Mouse (Mus musculus) cerebellum, adult 9-11 months (tissue): ENCODE measurements at regions not wholly inside any gene's neighbourhood (a gene's known extent, or its start where the extent isn't known, plus 50 kb on each side); places are given as distances from the start of the nearest gene placed in this dataset.

Experiments
- DNase-seq: peaks from one replicate; pipeline ENCODE4 v3.0.0; 2022

GRCm38 (mm10) chr3:131698070-131698750, 133.6 kb downstream of the Papss1 start:
- DNase-seq = no peak

DNA sequence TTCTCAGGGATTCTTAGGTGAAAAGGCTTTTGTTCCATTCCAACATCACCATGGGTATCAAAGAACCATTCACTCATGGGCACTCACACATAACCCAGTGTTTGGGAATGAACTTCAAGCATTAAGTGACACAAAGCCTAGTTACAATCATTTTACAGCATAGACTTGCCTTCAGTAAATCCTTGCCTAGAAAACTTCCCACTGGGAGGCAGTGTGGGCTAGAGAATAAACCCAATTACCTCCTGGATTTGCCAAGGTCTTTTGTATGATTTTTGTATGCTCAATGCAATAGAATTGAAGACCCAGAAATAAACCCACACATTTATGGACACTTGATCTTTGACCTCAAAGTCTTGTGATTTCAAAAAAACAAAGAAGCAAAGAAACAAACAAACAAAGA, 138.6 kb downstream of the Papss1 start:
- DNase-seq = no peak

DNA sequence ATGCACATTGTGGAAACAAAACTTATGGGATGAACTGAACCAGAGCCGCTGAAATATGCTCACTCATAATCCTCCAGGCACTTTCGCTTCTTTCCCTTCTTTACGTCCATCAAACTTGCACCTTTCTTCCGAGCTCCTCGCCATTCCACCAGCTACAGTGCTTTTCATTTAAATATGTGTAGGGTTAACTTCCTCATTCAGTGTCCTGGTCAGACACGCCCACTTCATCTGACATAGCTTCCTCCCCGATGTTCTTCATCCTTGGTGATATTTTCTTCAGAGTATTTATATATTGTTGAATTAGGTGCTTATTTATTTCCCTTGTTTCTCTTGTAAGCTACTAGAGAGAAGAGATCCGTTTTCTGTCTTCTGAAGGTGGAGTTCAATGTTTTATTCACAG, 149.0 kb downstream of the Papss1 start:
- DNase-seq = no peak

- DNase-seq = no peak
These were observed 154.2 kb downstream of the Papss1 start for GRCm38 (mm10) chr3:131718761-131719160.

DNA sequence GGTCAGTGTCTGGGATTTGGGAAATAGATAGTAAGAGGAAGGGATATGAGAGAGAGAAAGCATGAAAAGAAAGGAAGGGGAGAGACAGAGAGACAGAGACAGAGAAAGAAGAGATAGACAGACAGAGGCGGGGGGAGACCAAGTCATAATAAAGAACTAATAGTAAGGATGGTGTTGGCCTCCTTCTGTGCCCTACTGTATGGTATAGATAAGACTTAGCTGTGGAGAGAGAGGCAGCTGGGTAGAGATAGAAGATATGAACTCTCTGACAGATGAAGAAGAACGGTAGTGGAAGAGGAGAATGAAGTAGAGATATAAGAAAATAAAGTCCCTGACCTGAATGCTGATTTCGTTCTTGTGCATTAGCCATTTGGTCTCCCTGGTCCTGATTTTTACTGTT, 164.1 kb downstream of the Papss1 start:
- DNase-seq = no peak

- no peak for DNase-seq
These were observed 169.7 kb downstream of the Papss1 start for GRCm38 (mm10) chr3:131734226-131734625.

- DNase-seq = no peak
These were observed 172.9 kb downstream of the Papss1 start for GRCm38 (mm10) chr3:131737461-131737860.

DNA sequence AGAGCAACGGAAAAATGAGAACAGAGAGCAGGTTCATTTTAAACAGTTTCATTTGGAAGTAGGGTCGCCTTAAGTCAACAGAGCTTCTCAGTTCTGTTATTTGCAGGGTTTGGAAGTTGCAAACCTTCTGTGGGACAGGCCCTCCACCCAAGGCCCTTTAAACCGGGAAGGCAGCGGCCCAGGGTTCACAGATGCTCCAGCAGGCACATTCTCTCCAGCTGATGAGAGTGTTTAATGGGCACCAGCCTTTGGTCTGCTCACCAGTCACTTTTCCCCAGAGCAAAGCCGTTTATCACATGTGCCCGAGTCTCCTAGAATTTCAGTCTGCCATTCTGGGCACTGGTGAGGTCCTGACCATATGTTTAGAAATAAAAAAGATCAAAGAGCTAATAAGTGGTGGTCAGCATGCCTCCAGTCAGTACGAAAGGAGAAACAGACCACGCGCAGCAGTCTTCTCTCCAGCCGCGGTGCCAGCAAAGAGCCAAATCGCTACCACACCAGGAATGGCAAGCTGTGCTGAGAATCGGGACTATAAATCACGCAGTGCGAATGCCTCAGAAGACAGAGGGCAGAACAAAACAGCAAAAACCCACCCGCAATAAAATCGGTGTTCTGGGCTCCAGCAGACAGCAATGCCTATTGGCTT, 173.5 kb downstream of the Papss1 start:
- DNase-seq = no peak

DNA sequence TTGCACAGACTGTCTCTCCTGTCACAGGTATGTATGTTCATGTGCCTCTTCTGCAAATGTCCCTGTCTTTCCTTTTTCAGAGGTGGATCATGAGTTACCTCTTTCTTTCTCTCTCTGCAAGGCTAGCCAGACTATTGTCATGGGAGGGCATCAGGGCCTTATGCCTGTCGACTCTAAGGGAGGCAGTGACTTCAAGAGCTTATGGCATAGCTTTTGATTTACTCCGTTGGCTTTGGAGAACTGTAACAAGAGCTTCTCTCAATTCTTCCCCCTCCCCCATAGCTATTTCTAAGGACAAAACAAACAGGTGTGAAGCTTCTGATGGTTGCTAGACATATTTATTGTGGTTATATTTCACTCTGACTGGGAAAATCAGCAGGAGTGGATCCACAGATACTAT, 191.0 kb downstream of the Papss1 start:
- DNase-seq = no peak

- DNase-seq = no peak
These were observed 191.6 kb downstream of the Papss1 start for GRCm38 (mm10) chr3:131756126-131756525.

DNA sequence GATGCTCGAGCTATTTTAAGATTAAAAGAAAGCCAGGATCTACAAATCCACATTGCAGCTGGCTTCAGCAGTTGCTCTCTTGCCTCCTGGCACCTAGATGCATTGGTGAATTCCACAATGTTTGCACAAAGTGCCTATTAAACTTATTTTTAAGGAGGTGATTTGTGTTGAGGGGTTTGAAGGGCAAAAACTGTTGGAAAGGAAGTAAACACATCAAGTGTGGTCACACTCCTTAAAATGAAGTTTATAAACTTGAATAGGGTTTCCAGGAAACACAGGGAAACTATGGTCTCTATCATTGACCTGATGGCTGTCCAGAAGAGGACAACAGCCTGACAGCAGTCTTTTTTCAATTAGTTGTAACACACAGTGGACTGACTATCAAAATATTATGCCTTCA, 205.4 kb downstream of the Papss1 start:
- no peak for DNase-seq

DNA sequence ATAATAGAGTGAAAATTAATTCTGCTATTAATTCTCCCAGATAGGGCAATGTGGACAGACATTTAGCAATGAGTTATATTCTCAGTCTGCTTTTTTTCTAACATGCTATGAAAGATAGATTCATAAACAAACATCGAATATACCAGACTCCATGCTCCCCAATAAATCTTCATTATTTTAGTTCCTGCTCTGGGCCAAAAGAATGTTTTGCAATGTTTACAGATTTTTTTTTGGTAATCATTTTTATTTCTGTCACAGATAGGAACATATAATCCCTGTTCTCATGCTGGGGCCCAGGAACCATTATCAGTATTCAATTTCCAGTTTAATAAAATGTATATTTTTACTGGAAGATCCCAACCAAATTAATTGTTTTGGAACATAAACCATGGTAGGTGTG, 205.9 kb downstream of the Papss1 start:
- DNase-seq = no peak

GRCm38 (mm10) chr3:131771863-131772546, 207.4 kb downstream of the Papss1 start:
- DNase-seq = no peak

- no peak for DNase-seq
These were observed 208.0 kb downstream of the Papss1 start for GRCm38 (mm10) chr3:131772593-131772992.

DNA sequence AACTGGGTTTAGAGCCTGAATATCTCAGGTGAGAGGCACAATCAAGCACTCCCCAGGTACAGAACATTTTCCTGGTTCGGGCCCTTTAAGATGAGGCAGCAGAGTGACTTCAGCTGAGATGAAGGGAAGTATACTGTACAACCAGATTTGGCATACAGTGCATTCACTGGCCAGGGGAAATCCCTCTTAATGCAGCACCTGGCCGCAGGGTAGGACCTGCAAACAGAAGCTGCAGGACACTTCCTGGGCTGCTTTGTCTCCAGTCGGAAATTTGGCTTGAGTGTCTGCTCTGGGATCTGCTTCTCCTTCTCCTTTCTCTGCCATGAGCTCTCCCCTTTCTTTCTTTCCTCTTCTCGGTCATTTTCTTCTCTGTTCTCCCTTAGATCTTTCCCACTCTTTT, 210.9 kb downstream of the Papss1 start:
- peak; percentile 24 for DNase-seq

- no peak for DNase-seq
These were observed 212.1 kb downstream of the Papss1 start for GRCm38 (mm10) chr3:131776650-131777049.

DNA sequence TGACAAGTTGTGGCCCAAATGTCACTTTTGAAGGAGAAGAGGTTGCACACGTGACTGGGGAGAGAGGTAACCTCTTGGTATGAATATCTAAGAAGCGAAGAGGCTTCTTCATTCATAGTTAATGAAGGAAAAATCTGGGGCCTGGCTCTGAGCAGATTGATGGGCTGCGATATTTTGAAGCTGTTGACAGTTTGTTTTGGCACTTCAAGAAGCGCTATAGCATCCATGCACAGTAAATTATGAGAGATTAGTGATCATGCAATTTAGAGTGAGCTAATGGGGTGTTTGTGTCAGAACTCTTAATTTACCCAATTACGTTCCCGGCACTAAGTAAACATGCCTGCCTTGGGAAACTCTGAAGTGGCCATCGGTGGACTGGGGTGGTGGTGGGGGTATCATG, 215.2 kb downstream of the Papss1 start:
- DNase-seq = no peak

DNA sequence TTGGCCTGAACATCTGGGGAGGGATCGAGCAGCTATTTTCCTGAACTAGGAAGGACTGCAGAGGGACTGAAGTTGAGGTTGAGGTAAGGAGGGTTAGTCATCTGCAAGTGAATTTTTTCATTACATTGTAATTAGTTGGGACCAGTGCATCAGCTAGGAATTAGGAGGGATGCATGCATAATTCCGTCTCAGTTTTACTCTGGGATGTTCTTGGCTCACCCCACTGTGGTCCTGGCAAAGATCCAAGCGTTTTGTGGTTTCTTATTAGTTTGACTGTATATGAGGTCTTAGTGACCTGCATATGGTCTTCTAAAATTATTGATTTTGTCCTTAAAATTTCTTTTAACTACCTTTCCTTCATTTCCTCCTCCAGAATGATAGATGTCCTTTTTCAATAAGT, 221.0 kb downstream of the Papss1 start:
- DNase-seq = no peak

DNA sequence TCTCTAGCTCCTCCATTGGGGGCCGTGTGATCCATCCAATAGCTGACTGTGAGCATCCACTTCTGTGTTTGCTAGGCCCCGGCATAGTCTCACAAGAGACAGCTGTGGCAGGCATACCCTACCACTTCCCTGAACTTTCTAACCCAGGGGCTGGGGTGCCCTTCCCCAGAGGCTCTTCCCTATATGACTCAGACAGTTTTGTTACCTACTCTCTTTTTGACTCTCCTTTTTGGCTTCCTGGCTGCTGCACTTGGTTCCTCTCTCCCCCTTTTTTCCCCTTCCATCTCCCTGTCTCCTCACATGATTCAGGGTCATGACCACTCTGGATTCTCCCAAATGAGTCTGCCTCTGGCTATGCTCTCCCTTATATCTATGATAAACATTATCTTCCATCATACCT, 223.8 kb downstream of the Papss1 start:
- no peak for DNase-seq

DNA sequence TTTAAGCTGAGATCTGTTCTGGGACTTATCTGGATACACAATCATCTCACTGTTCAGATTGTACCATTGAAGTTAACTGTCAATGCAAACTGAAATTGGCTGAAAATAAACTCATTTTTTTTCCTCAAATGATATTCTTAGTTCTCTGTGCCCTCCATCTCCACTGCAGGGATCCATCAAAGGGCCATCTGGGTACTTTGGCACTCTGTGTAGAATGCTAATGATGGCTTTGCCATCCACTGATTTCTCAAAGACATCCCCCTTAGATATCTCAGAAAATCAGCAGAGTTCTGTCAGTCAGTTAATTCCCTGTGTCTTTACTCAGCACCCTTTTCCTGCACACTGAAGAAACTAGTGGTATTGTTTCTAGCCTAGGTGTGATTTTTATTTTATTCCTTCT, 224.6 kb downstream of the Papss1 start:
- no peak for DNase-seq

DNA sequence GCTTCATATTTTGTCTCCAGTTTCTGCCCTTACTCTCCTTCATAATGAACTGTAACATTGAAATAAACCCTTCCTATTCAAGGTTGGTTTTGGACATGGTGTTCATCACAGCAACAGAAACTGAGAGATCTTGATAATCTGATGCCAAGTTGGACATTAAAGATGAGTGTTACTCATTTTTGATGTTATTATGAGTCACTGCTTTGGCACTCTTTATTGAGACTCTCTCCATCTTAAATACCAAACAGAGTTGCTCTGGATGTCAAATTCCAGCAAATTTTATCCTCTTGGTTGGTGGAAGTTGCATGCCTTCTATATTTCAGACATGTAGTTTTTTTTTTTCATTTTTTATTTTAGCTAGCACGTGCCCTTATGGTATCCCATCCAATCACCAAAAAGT, 229.5 kb downstream of the Papss1 start:
- DNase-seq = no peak

GRCm38 (mm10) chr3:131795108-131796005, 230.8 kb downstream of the Papss1 start:
- DNase-seq = no peak

DNA sequence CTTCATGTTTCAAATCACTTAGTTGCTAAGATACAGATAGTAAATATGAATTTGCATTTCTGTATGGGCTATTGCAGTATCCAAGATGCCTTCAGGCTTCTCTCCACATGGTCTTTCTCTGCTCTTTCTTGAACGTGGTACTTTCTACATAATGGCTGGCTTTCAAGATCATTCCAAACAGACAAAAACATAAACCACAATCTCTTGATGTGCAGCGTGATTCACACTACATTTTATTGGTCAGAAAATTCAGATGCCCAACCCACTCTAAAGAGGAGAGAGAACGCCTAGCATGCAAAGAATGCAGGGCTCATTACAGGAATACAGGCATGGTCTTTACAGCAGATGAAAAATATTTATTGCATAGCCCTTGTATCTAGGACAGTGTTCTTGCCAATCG, 235.2 kb downstream of the Papss1 start:
- no peak for DNase-seq
